Mouse (Mus musculus): ENCODE measurements around the gene Phox2b.

DNA sequence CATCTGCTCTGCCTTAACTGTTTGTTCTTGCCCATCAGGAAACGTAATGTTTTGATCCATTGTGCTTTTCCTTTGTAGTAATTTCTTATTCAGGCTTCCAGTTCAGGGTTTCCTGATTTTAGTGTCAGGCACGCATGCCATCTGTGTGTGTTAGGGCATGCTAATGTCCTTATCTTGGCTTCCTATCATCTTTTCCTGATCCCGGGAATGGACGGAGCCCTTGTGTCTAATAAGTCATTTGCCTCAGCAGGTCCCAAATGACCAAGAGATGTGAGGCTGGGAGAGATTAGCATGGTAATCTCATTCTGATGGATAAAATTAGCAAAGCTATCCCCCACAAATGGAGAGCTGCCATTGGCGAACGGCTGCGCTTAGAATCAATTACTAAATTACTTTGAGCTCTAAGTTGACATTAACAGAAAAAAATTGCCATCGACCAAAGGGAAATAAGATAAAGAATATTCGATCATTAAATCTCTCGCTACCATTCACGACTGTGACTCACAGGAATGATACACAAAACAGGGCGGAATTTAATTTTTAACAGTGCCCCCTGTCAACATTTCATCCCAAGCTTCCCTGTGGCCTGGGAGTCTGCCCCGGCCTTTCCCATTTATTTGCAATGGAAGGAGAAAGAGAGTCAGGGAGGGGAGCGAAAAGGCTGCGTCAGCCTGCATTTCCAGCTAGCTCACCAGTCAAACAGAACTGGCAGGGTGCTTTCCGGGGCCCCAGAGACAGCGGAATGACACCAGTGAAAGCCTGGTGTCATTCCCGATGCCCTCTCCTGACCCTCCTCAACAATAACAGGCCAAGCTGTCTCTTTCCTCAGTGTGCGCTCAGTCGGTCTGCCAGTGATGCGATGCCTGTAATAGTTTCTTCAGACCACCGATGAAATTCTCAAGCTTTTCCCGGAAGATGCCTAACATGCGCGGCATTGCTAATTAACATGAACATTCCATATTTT, 40.2 kb upstream of the Phox2b start:
- TF ChIP-seq CTCF (IDR thresholded peaks at IDR 0.05; ENCODE audit: low read depth, low read length) (no peak), POLR2A (IDR thresholded peaks at IDR 0.05; ENCODE audit: extremely low read depth, insufficient read depth, low read length) (no peak)
